Mouse (Mus musculus): ENCODE data around the gene Dgki. TPM values are rescaled to one million over a fixed set of nuclear protein-coding genes. Genes with fewer than 3 reads are reported as not detected.

Gene Dgki
- polyA plus RNA-seq, 1 experiment from 2014 or later = 0.67 TPM

GRCm38 (mm10) chr6:37258662-37259061 is 41.3 kb downstream of the Dgki start:
- H3K4me2 ChIP-seq (ENCODE audit: low read depth, low read length) = no peak overlapping the region
- 65% methylated on average over 7 of the region's 7 CpGs for WGBS
- H3K27ac ChIP-seq (ENCODE audit: low read length) = no peak overlapping the region
- no peak overlapping the region for H3K4me3 ChIP-seq (ENCODE audit: low read length)
- H3K9me3 ChIP-seq (ENCODE audit: control insufficient read depth, low read length) = no peaks in the 10 kb centered on the region
- H3K4me1 ChIP-seq (replicated peaks; ENCODE audit: control insufficient read depth, insufficient read depth, low read length) = no peaks in the 10 kb centered on the region; the same call in 1 of the 2 replicates
- ATAC-seq (ENCODE audit: low read depth) = no peak
- no peak overlapping the region for H3K9ac ChIP-seq (ENCODE audit: low read length)
- H3K27me3 ChIP-seq (ENCODE audit: control insufficient read depth, insufficient read depth, low read depth, low read length) = no peaks in the 10 kb centered on the region
- no peaks in the 10 kb centered on the region for H3K36me3 ChIP-seq (ENCODE audit: control insufficient read depth, insufficient read depth, low read length)

DNA sequence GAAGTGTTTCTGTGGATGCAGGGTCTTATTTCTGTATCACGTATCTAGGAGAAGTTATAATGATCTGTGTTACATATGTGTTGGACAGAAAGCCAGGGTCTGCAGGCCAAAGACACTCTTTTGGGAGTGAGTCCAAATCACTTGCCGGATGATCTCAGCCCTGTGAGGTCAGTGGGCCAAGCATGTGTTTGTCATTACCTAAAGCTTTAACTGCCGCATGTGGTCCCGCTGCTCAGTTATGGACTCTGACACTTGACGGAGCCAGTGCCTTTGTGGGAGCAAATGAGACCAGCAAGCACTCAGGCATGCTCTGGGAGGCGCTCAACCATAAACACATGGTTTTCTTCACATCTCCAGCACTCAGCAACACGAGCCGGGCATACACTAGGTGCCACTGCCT is 45.8 kb downstream of the Dgki start:
- no peak for ATAC-seq (ENCODE audit: low read depth)
- 48% methylated on average over 8 of the region's 8 CpGs for WGBS
- no peaks in the 10 kb centered on the region for H3K9me3 ChIP-seq (ENCODE audit: control insufficient read depth, low read length)
- no peak overlapping the region for H3K4me2 ChIP-seq (ENCODE audit: low read depth, low read length)
- H3K27me3 ChIP-seq (ENCODE audit: control insufficient read depth, insufficient read depth, low read depth, low read length) = no peaks in the 10 kb centered on the region
- no peak overlapping the region for H3K4me3 ChIP-seq (ENCODE audit: low read length)
- no peak overlapping the region for H3K27ac ChIP-seq (ENCODE audit: low read length)
- H3K36me3 ChIP-seq (ENCODE audit: control insufficient read depth, insufficient read depth, low read length) = no peaks in the 10 kb centered on the region
- H3K9ac ChIP-seq (ENCODE audit: low read length) = no peak overlapping the region
- H3K4me1 ChIP-seq (replicated peaks; ENCODE audit: control insufficient read depth, insufficient read depth, low read length) = no peaks in the 10 kb centered on the region; the same call in 1 of the 2 replicates

DNA sequence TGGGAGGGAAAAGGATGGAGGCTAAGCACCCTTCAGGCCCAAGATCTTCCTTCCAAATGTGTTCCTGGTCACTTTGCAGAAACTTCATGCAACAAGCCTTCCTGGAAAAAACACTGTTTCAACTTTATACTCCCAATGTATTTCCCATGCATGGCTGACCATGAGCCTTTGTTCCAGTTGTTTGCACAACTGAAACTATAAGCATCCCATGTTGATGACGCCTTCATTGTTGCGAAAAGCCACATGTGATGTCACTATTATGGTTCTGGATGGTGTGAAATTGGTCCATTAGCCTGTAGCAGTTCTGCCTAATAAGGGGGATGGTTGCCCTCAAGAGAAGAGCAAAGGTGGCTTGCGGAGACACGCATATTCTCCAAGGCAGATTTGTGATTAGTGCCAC is 47.4 kb downstream of the Dgki start:
- Histone ChIP-seq H3K4me1 (replicated peaks; ENCODE audit: control insufficient read depth, insufficient read depth, low read length) (no peaks in the 10 kb centered on the region; the same call in 1 of the 2 replicates), H3K36me3 (ENCODE audit: control insufficient read depth, insufficient read depth, low read length) (no peaks in the 10 kb centered on the region), H3K27ac (ENCODE audit: low read length) (no peak overlapping the region), H3K27me3 (ENCODE audit: control insufficient read depth, insufficient read depth, low read depth, low read length) (no peaks in the 10 kb centered on the region), H3K9ac (ENCODE audit: low read length) (no peak overlapping the region), H3K4me2 (ENCODE audit: low read depth, low read length) (no peak overlapping the region), H3K9me3 (ENCODE audit: control insufficient read depth, low read length) (no peaks in the 10 kb centered on the region), H3K4me3 (ENCODE audit: low read length) (no peak overlapping the region)
- 95% methylated on average over 4 of the region's 4 CpGs for WGBS
- ATAC-seq (ENCODE audit: low read depth) = no peak

DNA sequence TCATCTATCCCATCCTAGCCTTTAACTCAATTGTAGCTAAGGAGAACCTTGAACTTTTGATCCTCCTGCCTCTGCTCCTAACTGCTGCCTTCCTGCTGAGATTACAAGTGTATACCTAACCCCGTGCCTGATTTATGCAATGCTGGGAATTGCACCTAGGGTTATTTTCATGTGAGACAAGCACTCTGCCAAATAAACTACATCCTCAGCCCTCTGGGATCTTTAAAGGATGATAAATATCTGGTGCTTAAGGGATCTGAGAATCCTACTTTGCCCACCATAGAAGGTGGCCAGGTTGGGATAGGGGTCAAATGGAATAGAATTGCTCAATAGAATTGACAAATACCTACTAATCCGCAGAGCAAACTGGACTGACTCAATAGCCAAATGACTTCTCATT is 49.3 kb downstream of the Dgki start:
- Histone ChIP-seq H3K4me3 (ENCODE audit: low read length) (no peak overlapping the region), H3K9ac (ENCODE audit: low read length) (no peak overlapping the region), H3K4me2 (ENCODE audit: low read depth, low read length) (no peak overlapping the region), H3K9me3 (ENCODE audit: control insufficient read depth, low read length) (no peaks in the 10 kb centered on the region), H3K27ac (ENCODE audit: low read length) (no peak overlapping the region), H3K36me3 (ENCODE audit: control insufficient read depth, insufficient read depth, low read length) (no peaks in the 10 kb centered on the region), H3K27me3 (ENCODE audit: control insufficient read depth, insufficient read depth, low read depth, low read length) (no peaks in the 10 kb centered on the region), H3K4me1 (replicated peaks; ENCODE audit: control insufficient read depth, insufficient read depth, low read length) (no peaks in the 10 kb centered on the region; the same call in 1 of the 2 replicates)
- no peak for ATAC-seq (ENCODE audit: low read depth)
- 91% methylated on average over 2 of the region's 2 CpGs for WGBS

DNA sequence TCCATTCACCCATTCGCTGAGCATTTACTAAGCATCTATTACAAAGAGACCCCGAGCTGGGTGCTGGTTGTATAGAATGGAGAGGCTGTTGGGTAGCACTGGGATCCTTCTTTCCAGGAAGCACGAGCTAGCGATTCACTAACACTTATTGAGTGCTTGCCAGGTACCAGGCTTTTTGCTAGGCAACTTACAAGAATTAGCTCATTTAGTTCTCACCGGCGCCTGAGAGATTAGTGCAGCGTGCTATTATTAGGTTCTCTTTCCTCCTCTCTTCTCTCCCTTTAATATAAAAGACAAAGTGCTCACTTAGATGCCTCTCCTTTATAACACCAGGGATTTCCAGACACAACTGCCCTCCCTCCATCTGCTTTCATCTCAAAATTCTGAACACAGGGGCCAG is 54.2 kb downstream of the Dgki start:
- H3K27me3 ChIP-seq (ENCODE audit: control insufficient read depth, insufficient read depth, low read depth, low read length) = no peaks in the 10 kb centered on the region
- H3K4me2 ChIP-seq (ENCODE audit: low read depth, low read length) = no peak overlapping the region
- WGBS = 88% methylated on average over 7 of the region's 7 CpGs
- H3K4me3 ChIP-seq (ENCODE audit: low read length) = no peak overlapping the region
- ATAC-seq (ENCODE audit: low read depth) = no peak
- H3K27ac ChIP-seq (ENCODE audit: low read length) = no peak overlapping the region
- no peaks in the 10 kb centered on the region for H3K36me3 ChIP-seq (ENCODE audit: control insufficient read depth, insufficient read depth, low read length)
- no peaks in the 10 kb centered on the region for H3K9me3 ChIP-seq (ENCODE audit: control insufficient read depth, low read length)
- H3K9ac ChIP-seq (ENCODE audit: low read length) = no peak overlapping the region
- H3K4me1 ChIP-seq (replicated peaks; ENCODE audit: control insufficient read depth, insufficient read depth, low read length) = no peaks in the 10 kb centered on the region

- ATAC-seq (ENCODE audit: low read depth) = no peak
- H3K36me3 ChIP-seq (ENCODE audit: control insufficient read depth, insufficient read depth, low read length) = no peaks in the 10 kb centered on the region
- no peaks in the 10 kb centered on the region for H3K4me1 ChIP-seq (replicated peaks; ENCODE audit: control insufficient read depth, insufficient read depth, low read length)
- H3K27ac ChIP-seq (ENCODE audit: low read length) = no peak overlapping the region
- no peaks in the 10 kb centered on the region for H3K9me3 ChIP-seq (ENCODE audit: control insufficient read depth, low read length)
- no peak overlapping the region for H3K4me3 ChIP-seq (ENCODE audit: low read length)
- H3K9ac ChIP-seq (ENCODE audit: low read length) = no peak overlapping the region
- no peaks in the 10 kb centered on the region for H3K27me3 ChIP-seq (ENCODE audit: control insufficient read depth, insufficient read depth, low read depth, low read length)
- no peak overlapping the region for H3K4me2 ChIP-seq (ENCODE audit: low read depth, low read length)
- WGBS = 76% methylated on average over 11 of the region's 11 CpGs
Measured at GRCm38 (mm10) chr6:37244074-37244473, 55.9 kb downstream of the Dgki start.

DNA sequence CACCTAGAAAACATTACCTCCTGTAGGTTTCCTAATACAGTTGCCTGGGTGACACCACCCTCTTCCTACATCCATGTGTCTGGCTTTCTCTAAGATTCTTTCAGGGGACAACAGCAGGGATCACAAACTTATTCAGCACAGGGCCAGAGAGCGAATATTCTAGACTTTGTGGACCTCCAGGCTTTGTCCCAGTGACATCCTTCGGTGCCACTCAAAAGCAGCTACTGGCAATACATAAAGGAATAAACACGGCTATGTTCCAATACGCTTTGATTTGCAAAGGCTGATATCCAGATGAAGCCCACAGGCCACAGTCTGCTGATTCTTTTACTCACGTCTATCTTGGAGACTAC is 57.2 kb downstream of the Dgki start:
- Histone ChIP-seq H3K4me3 (ENCODE audit: low read length) (no peak overlapping the region), H3K27ac (ENCODE audit: low read length) (no peak overlapping the region), H3K9ac (ENCODE audit: low read length) (no peak overlapping the region), H3K4me1 (replicated peaks; ENCODE audit: control insufficient read depth, insufficient read depth, low read length) (no peaks in the 10 kb centered on the region), H3K27me3 (ENCODE audit: control insufficient read depth, insufficient read depth, low read depth, low read length) (no peaks in the 10 kb centered on the region), H3K4me2 (ENCODE audit: low read depth, low read length) (no peak overlapping the region), H3K9me3 (ENCODE audit: control insufficient read depth, low read length) (no peaks in the 10 kb centered on the region), H3K36me3 (ENCODE audit: control insufficient read depth, insufficient read depth, low read length) (no peaks in the 10 kb centered on the region)
- ATAC-seq (ENCODE audit: low read depth) = no peak
- 82% methylated on average over 5 of the region's 5 CpGs for WGBS

DNA sequence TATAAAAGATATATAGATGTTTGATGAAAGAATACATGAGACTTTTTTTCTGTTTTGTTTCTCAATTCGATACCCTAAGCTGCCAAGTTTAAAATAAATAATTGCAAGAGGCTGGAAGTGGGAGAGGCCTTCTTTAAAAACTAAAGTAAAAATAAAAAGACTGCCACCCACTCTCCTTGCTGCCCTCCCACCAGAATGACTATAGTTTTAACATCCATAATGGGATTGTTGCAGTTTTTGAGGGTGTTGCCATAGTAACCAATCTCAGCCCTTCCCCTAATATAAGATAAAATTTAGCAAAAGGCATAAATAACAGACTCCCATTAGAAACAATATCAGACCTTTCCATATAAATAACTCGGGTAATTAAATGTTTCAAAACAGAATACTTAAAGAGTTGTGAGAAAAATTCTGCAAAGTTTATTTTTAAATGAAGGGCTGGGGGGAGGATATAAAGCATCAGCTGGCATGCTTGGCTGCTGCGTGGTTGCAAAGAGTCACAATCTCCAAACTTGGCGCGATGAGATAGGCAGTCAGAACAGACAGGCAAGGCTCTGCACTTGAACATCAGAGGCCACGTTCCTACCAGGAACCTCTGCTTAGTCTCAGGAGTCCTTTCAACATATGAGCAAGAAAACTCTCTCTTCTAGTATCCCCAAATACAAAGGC is 57.8 kb downstream of the Dgki start:
- Histone ChIP-seq H3K9ac (ENCODE audit: low read length) (no peak overlapping the region), H3K4me1 (replicated peaks; ENCODE audit: control insufficient read depth, insufficient read depth, low read length) (no peaks in the 10 kb centered on the region), H3K27me3 (ENCODE audit: control insufficient read depth, insufficient read depth, low read depth, low read length) (no peaks in the 10 kb centered on the region), H3K4me3 (ENCODE audit: low read length) (no peak overlapping the region), H3K27ac (ENCODE audit: low read length) (no peak overlapping the region), H3K4me2 (ENCODE audit: low read depth, low read length) (no peak overlapping the region), H3K9me3 (ENCODE audit: control insufficient read depth, low read length) (no peaks in the 10 kb centered on the region), H3K36me3 (ENCODE audit: control insufficient read depth, insufficient read depth, low read length) (no peaks in the 10 kb centered on the region)
- ATAC-seq (ENCODE audit: low read depth) = no peak
- 62% methylated on average over 6 of the region's 6 CpGs for WGBS

- ATAC-seq (ENCODE audit: low read depth) = no peak
- no peak overlapping the region for H3K27ac ChIP-seq (ENCODE audit: low read length)
- no peak overlapping the region for H3K4me3 ChIP-seq (ENCODE audit: low read length)
- H3K9me3 ChIP-seq (ENCODE audit: control insufficient read depth, low read length) = no peaks in the 10 kb centered on the region
- H3K9ac ChIP-seq (ENCODE audit: low read length) = no peak overlapping the region
- no peak overlapping the region for H3K4me2 ChIP-seq (ENCODE audit: low read depth, low read length)
- no peaks in the 10 kb centered on the region for H3K27me3 ChIP-seq (ENCODE audit: control insufficient read depth, insufficient read depth, low read depth, low read length)
- no peaks in the 10 kb centered on the region for H3K36me3 ChIP-seq (ENCODE audit: control insufficient read depth, insufficient read depth, low read length)
- WGBS = 78% methylated on average over 4 of the region's 4 CpGs
- no peaks in the 10 kb centered on the region for H3K4me1 ChIP-seq (replicated peaks; ENCODE audit: control insufficient read depth, insufficient read depth, low read length)
Measured at GRCm38 (mm10) chr6:37241434-37241833, 58.5 kb downstream of the Dgki start.

DNA sequence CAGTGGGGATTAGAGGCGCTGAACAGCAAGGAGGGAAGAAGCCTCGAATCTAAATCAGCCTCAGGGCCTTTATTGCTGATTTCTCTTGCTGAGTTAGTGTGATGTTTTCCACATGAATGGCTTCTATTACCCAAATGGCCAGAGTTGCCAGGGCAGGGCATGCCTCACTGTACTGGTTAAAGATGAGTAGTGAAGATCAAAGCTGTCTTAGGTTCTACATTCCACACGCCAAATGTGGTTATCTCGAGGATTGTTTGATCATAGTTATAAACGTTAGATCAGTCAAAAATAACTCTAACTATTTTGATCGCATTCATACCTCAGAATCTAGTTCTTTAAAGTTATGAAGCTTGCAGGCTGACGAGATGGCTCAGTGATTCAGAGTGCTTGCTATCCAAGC is 59.8 kb downstream of the Dgki start:
- Histone ChIP-seq H3K36me3 (ENCODE audit: control insufficient read depth, insufficient read depth, low read length) (no peaks in the 10 kb centered on the region), H3K27ac (ENCODE audit: low read length) (no peak overlapping the region), H3K4me3 (ENCODE audit: low read length) (no peak overlapping the region), H3K4me2 (ENCODE audit: low read depth, low read length) (no peak overlapping the region), H3K9me3 (ENCODE audit: control insufficient read depth, low read length) (no peaks in the 10 kb centered on the region), H3K9ac (ENCODE audit: low read length) (no peak overlapping the region), H3K4me1 (replicated peaks; ENCODE audit: control insufficient read depth, insufficient read depth, low read length) (no peaks in the 10 kb centered on the region), H3K27me3 (ENCODE audit: control insufficient read depth, insufficient read depth, low read depth, low read length) (no peaks in the 10 kb centered on the region)
- WGBS = 75% methylated on average over 7 of the region's 7 CpGs
- ATAC-seq (ENCODE audit: low read depth) = no peak

Measured in lung, embryonic 16.5 days (tissue).